Mouse (Mus musculus) bone marrow, adult 2 months (tissue): ENCODE results near the gene Tmem87b. TPM values are rescaled to one million over a fixed set of nuclear protein-coding genes. Genes with fewer than 3 reads are reported as not detected.

ENCODE experiments used
- H3K27ac ChIP-seq: fragments of 200-500 bp; 2 replicates; pipeline ENCODE4 v1.5.1; 2012; ENCODE audit warnings: low read depth, mild to moderate bottlenecking, control low read depth, inconsistent platforms, low read length; ENCODE audit not compliant: control insufficient read depth, poor library complexity, insufficient read depth
- H3K4me1 ChIP-seq: fragments of 200-500 bp; 2 replicates; pipeline ENCODE4 v1.6.1; 2011; ENCODE audit warnings: low read length; ENCODE audit not compliant: control insufficient read depth, insufficient read depth
- H3K4me3 ChIP-seq: fragments of 200-500 bp; replicated peaks from 2 replicates; pipeline ENCODE3; 2011; ENCODE audit warnings: mild to moderate bottlenecking, low read depth, low read length, control low read depth; ENCODE audit not compliant: control insufficient read depth
- CTCF ChIP-seq: fragments of 200-500 bp; IDR thresholded peaks from 2 replicates; pipeline ENCODE4 v1.5.1; 2011; ENCODE audit warnings: low read length, control low read depth; ENCODE audit not compliant: control insufficient read depth, insufficient read depth
- POLR2A ChIP-seq: fragments of 200-500 bp; IDR thresholded peaks from 2 replicates; pipeline ENCODE4 v1.6.1; 2011; ENCODE audit warnings: low read depth, mild to moderate bottlenecking, control low read depth, low read length, borderline replicate concordance; ENCODE audit not compliant: control insufficient read depth
- WGBS: fragments of 180-500 bp; shearing (Covaris S2); methylation state at CpG from one replicate; pipeline ENCODE4 v1.1.7; 2018; 5-methylcytosine and 5-hydroxymethylcytosine counted together
- polyA plus RNA-seq: library from polyadenylated mRNA; stranded (reverse); fragments of >200 nt; gene quantifications from 2 replicates; pipeline ENCODE4 v1.2.4, GENCODE M21; 2011; ENCODE audit warnings: low replicate concordance; ENCODE audit not compliant: missing spikeins, insufficient read depth, insufficient read length

The Tmem87b gene
- polyA plus RNA-seq, 1 experiment, result 7.7 TPM

DNA sequence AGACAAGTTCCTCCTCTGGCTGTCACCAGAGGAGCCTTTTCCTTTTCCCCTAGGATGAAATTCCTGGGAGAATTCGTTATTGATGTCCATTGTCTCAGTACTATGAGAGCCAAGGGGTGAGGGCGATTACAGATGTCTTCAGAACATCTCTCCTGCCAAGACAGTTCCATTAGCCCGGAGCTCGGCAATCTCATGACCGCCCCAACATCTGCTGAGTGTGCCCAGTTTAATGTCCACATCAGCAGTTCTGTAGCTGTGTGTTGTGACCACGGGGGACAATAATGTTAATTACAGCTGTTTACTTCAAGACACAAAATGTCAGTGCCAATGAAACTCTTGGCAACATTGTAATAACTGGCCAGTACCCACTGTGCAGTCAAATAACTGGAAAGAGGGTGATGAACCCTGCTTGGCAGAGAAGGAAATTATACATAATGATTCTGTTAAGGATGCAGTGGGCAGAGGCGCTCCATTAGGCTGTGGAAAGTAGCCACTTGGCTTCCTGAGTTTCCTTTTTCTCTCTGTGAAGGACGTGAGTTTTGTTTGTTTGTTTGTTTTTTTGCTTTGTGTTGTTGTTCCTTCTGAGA, 67.4 kb downstream of the Tmem87b start:
- TF ChIP-seq CTCF (no peak), POLR2A (no peak)
- WGBS, result 73% methylated on average over 8 of the region's 8 CpGs

DNA sequence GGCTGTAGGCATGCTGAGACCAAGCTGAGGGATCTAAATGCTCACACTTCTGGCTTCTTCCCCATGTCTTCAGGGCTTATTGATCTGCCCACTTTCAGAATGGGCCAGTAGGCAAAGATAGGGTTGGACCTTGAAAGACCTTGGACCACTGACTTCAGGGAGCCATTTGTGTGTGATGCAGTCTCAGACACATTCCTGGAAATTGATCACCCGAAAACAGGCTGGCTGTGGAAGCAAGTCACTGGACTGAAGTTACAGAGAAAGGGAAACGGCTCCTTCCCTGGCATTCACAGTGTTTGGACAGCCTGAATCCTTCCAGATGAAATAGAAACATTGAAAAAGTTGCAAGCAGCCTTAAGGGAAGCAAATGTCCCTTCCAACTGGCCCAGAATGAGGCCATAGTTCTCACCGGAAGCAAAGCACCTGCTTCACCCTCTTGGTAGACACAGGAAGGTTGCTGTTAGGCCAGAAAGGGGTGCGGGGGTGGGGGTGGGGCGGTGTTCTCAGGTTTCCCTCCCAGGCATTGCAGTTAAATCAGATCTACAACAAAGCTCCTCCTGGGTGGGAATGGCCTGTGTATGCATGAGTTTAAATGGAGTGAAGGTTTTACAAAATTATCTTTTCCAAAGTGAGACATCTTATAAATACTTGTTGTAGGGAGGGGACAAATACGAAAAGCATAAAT, 70.1 kb downstream of the Tmem87b start:
- WGBS, result 76% methylated on average over 6 of the region's 6 CpGs
- H3K4me1 ChIP-seq, result no peaks in the 10 kb centered on the region
- H3K4me3 ChIP-seq, result no peak overlapping the region
- TF ChIP-seq CTCF, result no peak
- no peak for TF ChIP-seq POLR2A
- no peak overlapping the region for H3K27ac ChIP-seq

More for the DNA sequence above, 67.4 kb downstream of the Tmem87b start:
- Histone ChIP-seq H3K27ac (no peak overlapping the region), H3K4me3 (no peak overlapping the region), H3K4me1 (no peaks in the 10 kb centered on the region)

DNA sequence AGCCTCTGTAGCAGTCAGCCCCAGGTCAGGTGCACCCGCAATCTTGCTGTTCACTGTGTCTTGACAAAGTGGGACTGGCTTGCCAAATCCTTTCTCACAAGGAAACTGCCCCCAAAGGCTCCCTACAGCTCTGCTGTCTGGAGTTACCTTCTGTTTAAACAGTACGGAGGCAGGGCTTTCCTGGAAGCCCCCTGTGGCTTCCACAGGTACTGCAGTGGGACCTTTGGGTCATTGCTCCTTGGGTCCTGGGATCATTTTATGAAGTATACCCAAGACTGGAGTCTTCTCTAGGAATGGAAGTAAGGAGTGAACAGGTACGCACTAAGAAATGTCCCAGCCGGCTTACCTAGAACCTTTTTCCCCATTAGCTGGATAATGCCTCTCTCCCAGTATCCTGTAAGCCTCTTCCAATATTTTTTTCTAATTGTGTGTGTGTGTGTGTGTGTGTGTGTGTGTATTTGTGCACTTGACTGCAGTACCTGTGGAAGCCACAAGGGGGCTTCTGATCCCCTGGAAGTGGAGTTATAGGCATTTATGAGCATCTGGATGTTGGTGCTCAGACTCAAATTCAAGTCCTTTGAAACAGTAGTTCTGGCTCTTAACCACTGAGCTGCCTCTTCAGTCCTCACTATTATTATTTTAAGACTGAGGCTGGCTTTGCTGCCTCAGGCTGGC, 72.9 kb downstream of the Tmem87b start:
- H3K27ac ChIP-seq, result no peak overlapping the region
- no peak overlapping the region for H3K4me3 ChIP-seq
- TF ChIP-seq CTCF (no peak), POLR2A (no peak)
- WGBS, result 85% methylated on average over 4 of the region's 4 CpGs
- no peaks in the 10 kb centered on the region for H3K4me1 ChIP-seq

DNA sequence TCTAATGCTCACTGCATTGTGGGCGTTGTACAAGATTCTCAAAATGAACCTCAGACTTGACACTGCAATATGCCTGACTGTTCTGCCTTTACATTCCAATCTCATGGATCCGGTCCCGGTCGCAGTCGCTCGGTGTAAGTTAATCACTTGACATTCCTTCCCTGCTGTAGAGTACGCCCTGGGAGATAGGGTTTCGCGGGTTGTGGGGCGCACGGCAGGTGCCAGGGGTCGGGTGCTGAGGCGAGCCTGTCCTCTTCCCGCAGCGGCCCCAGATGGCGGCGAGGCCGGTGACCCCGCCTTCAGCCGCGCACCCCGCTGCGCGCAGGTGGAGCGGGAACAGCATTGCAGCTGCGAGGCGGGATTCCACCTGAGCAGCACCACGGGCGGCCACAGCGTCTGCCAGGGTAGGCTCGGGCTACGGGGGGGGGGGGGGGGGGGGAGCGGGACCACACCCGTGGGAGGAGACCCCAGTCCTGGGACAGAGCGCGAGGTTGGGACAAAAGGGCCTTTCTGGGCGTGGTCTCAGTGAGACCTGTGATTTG, 74.3 kb downstream of the Tmem87b start:
- H3K4me1 ChIP-seq, result no peaks in the 10 kb centered on the region
- H3K4me3 ChIP-seq, result no peak overlapping the region
- TF ChIP-seq POLR2A (no peak), CTCF (no peak)
- H3K27ac ChIP-seq, result no peak overlapping the region
- WGBS, result 17% methylated on average over 36 of the region's 37 CpGs

DNA sequence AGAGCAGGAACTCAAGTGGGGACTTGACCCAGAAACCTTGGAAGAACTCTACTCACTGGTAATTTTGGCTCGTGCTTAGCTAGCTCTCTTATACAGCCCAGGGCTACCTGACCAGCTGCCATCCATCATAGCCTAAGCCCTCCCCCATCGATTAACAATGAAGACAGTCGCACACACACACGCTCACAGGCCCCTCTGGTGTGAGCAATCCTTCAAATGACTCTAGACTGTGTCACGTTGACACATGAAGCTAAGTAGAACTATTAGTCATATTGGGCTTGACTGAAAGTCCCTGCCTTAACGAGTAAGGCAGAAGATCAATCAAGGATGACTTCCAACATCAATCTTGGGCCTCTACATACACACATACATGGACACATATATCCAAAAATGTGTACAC, 84.9 kb downstream of the Tmem87b start:
- H3K4me1 ChIP-seq, result no peaks in the 10 kb centered on the region; the same call in 1 of the 2 replicates
- 78% methylated on average over 6 of the region's 6 CpGs for WGBS
- H3K4me3 ChIP-seq, result no peak overlapping the region
- TF ChIP-seq POLR2A, result no peak
- H3K27ac ChIP-seq, result no peak overlapping the region

DNA sequence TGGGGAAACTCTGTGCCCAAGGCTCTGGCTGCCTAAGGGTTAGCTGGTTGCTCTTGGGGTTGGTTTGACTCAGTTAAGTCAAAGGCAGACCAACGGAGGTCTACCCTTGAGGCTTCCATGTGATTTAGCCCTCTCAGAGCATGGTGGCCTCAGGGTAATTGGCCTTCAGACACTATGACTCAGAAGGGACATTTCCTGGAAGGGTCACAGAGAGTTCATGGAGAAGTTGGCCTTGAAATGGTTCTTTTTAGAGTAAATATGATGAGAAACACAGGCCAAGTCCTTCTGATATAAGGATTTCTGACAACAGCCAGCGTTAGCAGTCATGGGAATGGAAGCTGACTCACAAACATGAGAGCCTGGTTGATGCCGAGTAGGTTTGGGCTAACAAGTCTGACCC, 85.7 kb downstream of the Tmem87b start:
- 80% methylated on average over 3 of the region's 3 CpGs for WGBS
- no peak for TF ChIP-seq CTCF
- no peak for TF ChIP-seq POLR2A

More for the DNA sequence above, 85.7 kb downstream of the Tmem87b start:
- no peak overlapping the region for H3K4me3 ChIP-seq
- H3K4me1 ChIP-seq, result no peaks in the 10 kb centered on the region; the same call in 1 of the 2 replicates
- no peak overlapping the region for H3K27ac ChIP-seq

Other genes with a start within 250 kb of the Tmem87b start
- not detected in 2 replicates for gene Spdye4c, start 226.9 kb upstream of the Tmem87b start, polyA plus RNA-seq
- gene Anapc1, start 130.7 kb upstream of the Tmem87b start, polyA plus RNA-seq, result 20.3 and 26.7 TPM in 2 replicates
- 2.8 and 4.9 TPM in 2 replicates for gene Mertk, start 119.2 kb upstream of the Tmem87b start, polyA plus RNA-seq
- not detected in 2 replicates for gene Fbln7, start 44.9 kb downstream of the Tmem87b start, polyA plus RNA-seq
- gene Zc3h8, start 126.0 kb downstream of the Tmem87b start, polyA plus RNA-seq, result 3.2 and 3.4 TPM in 2 replicates
- 2.0 and 2.3 TPM in 2 replicates for gene Zc3h6, start 149.3 kb downstream of the Tmem87b start, polyA plus RNA-seq
- gene Gm10762, start 149.6 kb downstream of the Tmem87b start, polyA plus RNA-seq, result 1.1 and 1.3 TPM in 2 replicates
- gene Vinac1, start 230.1 kb downstream of the Tmem87b start, polyA plus RNA-seq, result not detected in 2 replicates
- gene Ttl, start 247.8 kb downstream of the Tmem87b start, polyA plus RNA-seq, result 0.99 and 2.2 TPM in 2 replicates